Mouse (Mus musculus) gastrocnemius, postnatal 36 days (tissue): Measurements from ENCODE around the gene Ing3. TPM values are rescaled to one million over a fixed set of nuclear protein-coding genes. Genes with fewer than 3 reads are reported as not detected.

Experiments used
- DNase-seq, 2 experiments: peaks; one replicate each; pipeline ENCODE4 v3.0.0; 2022
- intact Hi-C: fragments of 180-260 bp; cut with DNase I; formaldehyde crosslinking; loops from one replicate; pipeline ENCODE4 v1.15.1; 2025
- total RNA-seq, 2 experiments: library from RNA; stranded (reverse); gene quantifications; 2 replicates each; pipeline ENCODE4 v1.2.3; 2021

Ing3 gene
- total RNA-seq, 2 experiments from 2014 or later, result 7.5 to 8.8 TPM

GRCm38 (mm10) chr6:22018768-22019445 is 69.5 kb downstream of the Ing3 start:
- intact Hi-C loops, result loop anchor here (5.0 kb wide), 1 partner anchor 38 kb away; no protein-coding TSS in a partner anchor

DNA sequence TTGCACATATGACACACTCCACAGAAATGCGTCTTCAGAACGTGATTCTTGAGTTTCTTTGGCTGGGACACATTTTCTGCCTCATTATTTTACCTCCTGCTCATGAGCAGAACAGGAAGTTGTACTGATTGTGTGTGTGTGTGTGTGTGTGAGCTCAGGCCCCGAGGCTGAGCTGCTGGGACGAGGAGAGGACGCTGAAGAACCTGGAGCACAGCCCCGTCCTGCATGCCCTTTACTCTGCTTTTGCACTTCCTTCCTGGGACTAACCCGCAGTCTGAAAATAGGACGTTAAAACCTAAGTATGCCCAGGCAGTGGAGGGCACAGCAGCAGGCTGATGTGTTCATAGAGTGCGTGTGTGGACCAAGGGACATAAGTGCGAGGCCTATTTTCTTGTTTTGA is 70.3 kb downstream of the Ing3 start:
- DNase-seq, result no peak
- intact Hi-C loops, result loop anchor here (5.0 kb wide), 1 partner anchor 38 kb away; no protein-coding TSS in a partner anchor

More at GRCm38 (mm10) chr6:22018768-22019445, 69.5 kb downstream of the Ing3 start:
- DNase-seq, result no peak

- intact Hi-C loops, result no loop called here
- no peak for DNase-seq
These were observed 71.3 kb downstream of the Ing3 start for GRCm38 (mm10) chr6:22020696-22021095.

DNA sequence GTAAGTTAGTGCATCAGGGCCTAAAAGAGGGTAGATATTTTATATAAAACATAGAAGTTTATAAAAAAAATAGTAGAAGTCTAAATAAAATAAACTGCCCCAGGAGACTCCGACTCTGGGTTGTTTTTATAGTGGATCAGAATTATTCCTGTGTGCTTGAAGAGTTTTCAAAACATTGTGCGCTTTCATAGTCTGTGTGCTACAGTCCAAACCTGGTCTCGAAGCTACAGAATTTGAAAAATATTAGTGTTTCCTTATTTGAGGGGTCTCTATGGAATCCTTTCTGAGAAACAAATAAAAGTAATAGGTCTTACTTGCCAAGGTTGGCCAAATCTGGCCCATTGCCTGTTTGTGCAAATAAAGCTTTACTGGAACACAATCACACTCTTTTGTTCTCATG is 71.9 kb downstream of the Ing3 start:
- intact Hi-C loops, result no loop called here
- no peak for DNase-seq

DNA sequence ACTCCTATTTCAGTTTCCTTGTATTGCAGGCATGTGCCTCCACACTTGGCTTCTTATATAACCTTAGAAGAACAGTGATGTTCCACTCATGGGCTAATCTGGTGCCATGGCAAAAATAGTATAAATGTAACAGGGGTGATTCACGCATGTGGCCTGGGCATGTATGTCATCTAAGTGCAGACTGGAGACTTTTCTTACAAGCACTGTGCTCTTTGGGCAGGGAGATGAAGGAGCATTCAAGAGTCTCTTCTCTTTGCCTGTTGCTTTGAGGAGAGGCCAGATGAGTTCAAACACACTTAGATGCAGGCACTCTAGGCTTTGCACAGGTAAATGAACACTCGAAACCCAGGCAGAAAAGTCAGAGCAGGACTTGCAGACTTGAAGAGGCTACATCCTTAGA is 74.8 kb downstream of the Ing3 start:
- DNase-seq, result no peak
- intact Hi-C loops, result no loop called here

Other genes with a start within 250 kb of the Ing3 start
- gene Tspan12, start 97.1 kb upstream of the Ing3 start, total RNA-seq, result 10 to 100 TPM; 12.5 to 13.4 TPM
- 10 to 100 TPM; 19.0 to 22.7 TPM for gene Cped1, start 36.3 kb downstream of the Ing3 start, total RNA-seq